In the genomic region with DNA sequence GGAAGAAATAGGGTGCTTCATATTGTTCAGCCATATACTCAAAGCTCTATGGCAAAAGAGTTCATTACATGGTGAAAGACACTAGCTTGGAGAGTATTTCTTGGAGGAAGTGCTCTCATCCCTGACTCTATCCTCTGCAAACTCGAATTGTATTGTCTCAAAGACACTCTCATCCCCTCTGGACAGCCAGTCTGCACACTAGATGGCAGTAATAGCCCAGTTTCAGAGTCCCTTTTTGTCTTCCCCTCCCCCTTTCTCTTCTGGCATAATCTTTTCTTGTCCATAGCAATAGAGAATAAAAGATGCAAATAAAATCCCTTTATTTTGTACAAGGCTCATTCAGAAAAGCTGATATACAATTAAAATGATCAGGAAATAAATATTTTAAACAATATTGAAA, we compare ENCODE assay signal across 8 mouse cellular contexts.
DNase-seq lines count a peak whose midpoint lies in the region; ATAC-seq lines count a peak whose summit lies in the region.

No protein-coding gene starts in this region.

- peak overlapping the region; percentile 86 for H3K27ac ChIP-seq in forebrain, embryonic 15.5 days (replicated peaks)
- no peak overlapping the region for H3K27ac ChIP-seq in intestine, embryonic 15.5 days
- H3K27ac ChIP-seq in midbrain, embryonic 14.5 days (replicated peaks; ENCODE audit: low read depth, low read length) = peak overlapping the region; percentile 76

- peak; percentile 12 for DNase-seq in gastrocnemius, adult 18-20 months (ENCODE audit: low spot score)
- no peak for DNase-seq in gastrocnemius, adult 8-10 months (ENCODE audit: low spot score in 2 of 2)
- DNase-seq in cerebellum, adult 18-20 months = peak; percentile 15 to 16
- peak; percentile 44 to 54 for DNase-seq in left cerebral cortex, adult 18-20 months (ENCODE audit: low spot score in 2 of 2)
- DNase-seq in midbrain, embryonic 14.5 days = peak; percentile 96
- DNase-seq in testis, postnatal 10 days (ENCODE audit: low spot score) = peak; percentile 61

- H3K9ac ChIP-seq in forebrain, embryonic 15.5 days (replicated peaks) = no peak overlapping the region
- H3K9ac ChIP-seq in intestine, embryonic 15.5 days = no peak overlapping the region
- no peak overlapping the region for H3K9ac ChIP-seq in midbrain, embryonic 14.5 days (replicated peaks; ENCODE audit: low read length)

- no peaks in the 10 kb centered on the region for H3K36me3 ChIP-seq in forebrain, embryonic 15.5 days
- H3K36me3 ChIP-seq in intestine, embryonic 15.5 days = no peaks in the 10 kb centered on the region
- H3K36me3 ChIP-seq in midbrain, embryonic 14.5 days (ENCODE audit: control insufficient read depth, insufficient read depth, low read length) = no peaks in the 10 kb centered on the region

- 0% methylated on average over 1 of the region's 1 CpGs for WGBS in forebrain, embryonic 15.5 days
- 2% methylated on average over 1 of the region's 1 CpGs for WGBS in intestine, embryonic 15.5 days
- WGBS in midbrain, embryonic 14.5 days = 0% methylated on average over 1 of the region's 1 CpGs

- H3K27me3 ChIP-seq in forebrain, embryonic 15.5 days = no peaks in the 10 kb centered on the region
- no peaks in the 10 kb centered on the region for H3K27me3 ChIP-seq in intestine, embryonic 15.5 days (replicated peaks)
- H3K27me3 ChIP-seq in midbrain, embryonic 14.5 days (ENCODE audit: control insufficient read depth, insufficient read depth, low read length) = no peaks in the 10 kb centered on the region

- no peak overlapping the region for H3K4me2 ChIP-seq in forebrain, embryonic 15.5 days (replicated peaks)
- no peak overlapping the region for H3K4me2 ChIP-seq in intestine, embryonic 15.5 days (replicated peaks)
- no peak overlapping the region for H3K4me2 ChIP-seq in midbrain, embryonic 14.5 days (ENCODE audit: low read length)

- no peak overlapping the region for H3K4me3 ChIP-seq in forebrain, embryonic 15.5 days
- no peak overlapping the region for H3K4me3 ChIP-seq in intestine, embryonic 15.5 days (replicated peaks)
- H3K4me3 ChIP-seq in midbrain, embryonic 14.5 days (replicated peaks; ENCODE audit: low read depth, low read length) = no peak overlapping the region

- peaks cover 28% of the 10 kb centered on the region for H3K4me1 ChIP-seq in forebrain, embryonic 15.5 days
- H3K4me1 ChIP-seq in intestine, embryonic 15.5 days (replicated peaks) = no peaks in the 10 kb centered on the region
- H3K4me1 ChIP-seq in midbrain, embryonic 14.5 days (ENCODE audit: control insufficient read depth, insufficient read depth, low read length) = peaks cover 13% of the 10 kb centered on the region

- peak; percentile 90 for ATAC-seq in forebrain, embryonic 15.5 days (replicated peaks)
- peak; percentile 78 for ATAC-seq in intestine, embryonic 15.5 days
- ATAC-seq in midbrain, embryonic 14.5 days (ENCODE audit: low FRiP score, low TSS enrichment) = peak; percentile 83; the same call in 1 of the 2 replicates

- H3K9me3 ChIP-seq in forebrain, embryonic 15.5 days = no peaks in the 10 kb centered on the region
- no peaks in the 10 kb centered on the region for H3K9me3 ChIP-seq in intestine, embryonic 15.5 days
- H3K9me3 ChIP-seq in midbrain, embryonic 14.5 days (ENCODE audit: control insufficient read depth, low read length) = no peaks in the 10 kb centered on the region

Comparison
In these comparisons a context has a peak if more than half of its experiments do, and no peak if none do; other contexts are left out.
1. DNase-seq: peak in gastrocnemius, adult 18-20 months (single experiment), cerebellum, adult 18-20 months (2 of 2), left cerebral cortex, adult 18-20 months (2 of 2), midbrain, embryonic 14.5 days (single experiment) and testis, postnatal 10 days (single experiment); none in gastrocnemius, adult 8-10 months (0 of 2).
2. Peak in every context shown above with its lines, with median percentiles within 50 percentile points of each other: ATAC-seq.